Mouse (Mus musculus): ENCODE results near the gene Rab3d. TPM values are rescaled to one million over a fixed set of nuclear protein-coding genes. Genes with fewer than 3 reads are reported as not detected.

Rab3d gene
- 10.8 and 11.4 TPM in 2 replicates for polyA plus RNA-seq (2015; fragmentation: Nextera tagmentation; extraction: Ambion mirVana)

- peak within 1 kb of the TSS; percentile 30; the same call in 1 of the 2 replicates for H3K27ac ChIP-seq
- peak; percentile 95 for ATAC-seq
These were observed at the start of gene Rab3d for GRCm38 (mm10) chr9:21918035-21918592. Gene Rab3d, minus strand, starts transcription at chr9:21918192.

GRCm38 (mm10) chr9:21963417-21963816 lies 45.4 kb upstream of the Rab3d start, which contains the start of gene Epor:
Gene Epor, minus strand, starts transcription at chr9:21963506.
- H3K9me3 ChIP-seq, result no peaks in the 10 kb centered on the region
- peak within 1 kb of the TSS; percentile 39 for H3K4me3 ChIP-seq (replicated peaks)
- 0 out of 2 replicates have a peak, but pooled peaks cover under 1% of the 10 kb centered on the region for H3K36me3 ChIP-seq
- WGBS, result 12% methylated on average over 8 of the region's 8 CpGs
- H3K4me2 ChIP-seq (replicated peaks), result peak within 1 kb of the TSS; percentile 60
- H3K9ac ChIP-seq (replicated peaks), result peak within 1 kb of the TSS; percentile 33; the same call in 1 of the 2 replicates
- H3K27ac ChIP-seq, result no peak within 1 kb of the TSS
- H3K4me1 ChIP-seq (replicated peaks), result peaks cover 24% of the 10 kb centered on the region
- no peak for ATAC-seq
- H3K27me3 ChIP-seq, result peaks cover 55% of the 10 kb centered on the region

More at GRCm38 (mm10) chr9:21918035-21918592, at the start of gene Rab3d:
- peak within 1 kb of the TSS; percentile 88 for H3K4me2 ChIP-seq (replicated peaks)
- peak within 1 kb of the TSS; percentile 76 for H3K9ac ChIP-seq (replicated peaks)
- under 1% methylated on average over 36 of the region's 36 CpGs for WGBS
- H3K4me3 ChIP-seq (replicated peaks), result peak within 1 kb of the TSS; percentile 64
- 0 out of 2 replicates have a peak, but pooled peaks cover 4% of the 10 kb centered on the region for H3K36me3 ChIP-seq
- H3K9me3 ChIP-seq, result no peaks in the 10 kb centered on the region
- H3K27me3 ChIP-seq, result peaks cover 26% of the 10 kb centered on the region
- H3K4me1 ChIP-seq (replicated peaks), result peaks cover 14% of the 10 kb centered on the region; the same call in 1 of the 2 replicates

GRCm38 (mm10) chr9:21962416-21963059 lies 44.5 kb upstream of the Rab3d start:
- no peaks in the 10 kb centered on the region for H3K9me3 ChIP-seq
- no peak overlapping the region for H3K27ac ChIP-seq
- H3K4me3 ChIP-seq (replicated peaks), result peak overlapping the region; percentile 39
- ATAC-seq, result peak; percentile 76
- peak overlapping the region; percentile 33; the same call in 1 of the 2 replicates for H3K9ac ChIP-seq (replicated peaks)
- peaks cover 55% of the 10 kb centered on the region for H3K27me3 ChIP-seq
- H3K36me3 ChIP-seq, result 0 out of 2 replicates have a peak, but pooled peaks cover 4% of the 10 kb centered on the region
- H3K4me2 ChIP-seq (replicated peaks), result peak overlapping the region; percentile 60
- H3K4me1 ChIP-seq (replicated peaks), result peaks cover 24% of the 10 kb centered on the region
- WGBS, result 4% methylated on average over 34 of the region's 34 CpGs

- Histone ChIP-seq H3K9me3 (no peaks in the 10 kb centered on the region), H3K27me3 (peaks cover 55% of the 10 kb centered on the region), H3K27ac (no peak overlapping the region), H3K9ac (replicated peaks) (peak overlapping the region; percentile 33), H3K4me2 (replicated peaks) (peak overlapping the region; percentile 60), H3K36me3 (0 out of 2 replicates have a peak, but pooled peaks cover 4% of the 10 kb centered on the region), H3K4me1 (replicated peaks) (peaks cover 24% of the 10 kb centered on the region), H3K4me3 (replicated peaks) (peak overlapping the region; percentile 39)
- peak; percentile 53 for ATAC-seq
- WGBS, result 1% methylated on average over 15 of the region's 15 CpGs
These were observed 44.0 kb upstream of the Rab3d start for GRCm38 (mm10) chr9:21962010-21962409.

- Histone ChIP-seq H3K36me3 (0 out of 2 replicates have a peak, but pooled peaks cover 4% of the 10 kb centered on the region), H3K9me3 (no peaks in the 10 kb centered on the region), H3K27ac (no peak overlapping the region), H3K4me3 (replicated peaks) (peak overlapping the region; percentile 39), H3K9ac (replicated peaks) (no peak overlapping the region), H3K27me3 (peaks cover 55% of the 10 kb centered on the region), H3K4me1 (replicated peaks) (peaks cover 27% of the 10 kb centered on the region), H3K4me2 (replicated peaks) (peak overlapping the region; percentile 60)
- WGBS, result 1% methylated on average over 35 of the region's 35 CpGs
- no peak for ATAC-seq
These were observed 43.5 kb upstream of the Rab3d start for GRCm38 (mm10) chr9:21961366-21961980.

GRCm38 (mm10) chr9:21960558-21961208 lies 42.7 kb upstream of the Rab3d start:
- 11% methylated on average over 26 of the region's 26 CpGs for WGBS
- ATAC-seq, result no peak
- H3K27me3 ChIP-seq, result peaks cover 55% of the 10 kb centered on the region

GRCm38 (mm10) chr9:21960135-21960534 lies 42.1 kb upstream of the Rab3d start:
- no peaks in the 10 kb centered on the region for H3K9me3 ChIP-seq
- peaks cover 55% of the 10 kb centered on the region for H3K27me3 ChIP-seq
- no peak overlapping the region for H3K4me3 ChIP-seq (replicated peaks)
- H3K4me1 ChIP-seq (replicated peaks), result peaks cover 32% of the 10 kb centered on the region
- H3K27ac ChIP-seq, result no peak overlapping the region
- H3K36me3 ChIP-seq, result 0 out of 2 replicates have a peak, but pooled peaks cover 4% of the 10 kb centered on the region
- 0 out of 2 replicates have a peak overlapping the region, but pooled peaks have one; percentile 14 for H3K9ac ChIP-seq (replicated peaks)
- no peak overlapping the region for H3K4me2 ChIP-seq (replicated peaks)
- no peak for ATAC-seq
- WGBS, result 64% methylated on average over 9 of the region's 9 CpGs

More at GRCm38 (mm10) chr9:21960558-21961208, 42.7 kb upstream of the Rab3d start:
- Histone ChIP-seq H3K9ac (replicated peaks) (0 out of 2 replicates have a peak overlapping the region, but pooled peaks have one; percentile 14), H3K4me1 (replicated peaks) (peaks cover 31% of the 10 kb centered on the region), H3K4me3 (replicated peaks) (0 out of 2 replicates have a peak overlapping the region, but pooled peaks have one; percentile 14), H3K36me3 (0 out of 2 replicates have a peak, but pooled peaks cover 4% of the 10 kb centered on the region), H3K9me3 (no peaks in the 10 kb centered on the region), H3K4me2 (replicated peaks) (0 out of 2 replicates have a peak overlapping the region, but pooled peaks have one; percentile 5), H3K27ac (no peak overlapping the region)

- no peak overlapping the region for H3K9ac ChIP-seq (replicated peaks)
- no peak overlapping the region for H3K27ac ChIP-seq
- H3K36me3 ChIP-seq, result 0 out of 2 replicates have a peak, but pooled peaks cover 4% of the 10 kb centered on the region
- H3K27me3 ChIP-seq, result peaks cover 55% of the 10 kb centered on the region
- no peak for ATAC-seq
- peaks cover 40% of the 10 kb centered on the region for H3K4me1 ChIP-seq (replicated peaks)
- H3K4me2 ChIP-seq (replicated peaks), result no peak overlapping the region
- no peak overlapping the region for H3K4me3 ChIP-seq (replicated peaks)
- 90% methylated on average over 7 of the region's 7 CpGs for WGBS
- no peaks in the 10 kb centered on the region for H3K9me3 ChIP-seq
These were observed 41.3 kb upstream of the Rab3d start for GRCm38 (mm10) chr9:21959244-21959643.

GRCm38 (mm10) chr9:21958372-21958771 lies 40.4 kb upstream of the Rab3d start:
- Histone ChIP-seq H3K9ac (replicated peaks) (no peak overlapping the region), H3K36me3 (0 out of 2 replicates have a peak, but pooled peaks cover 4% of the 10 kb centered on the region), H3K4me3 (replicated peaks) (no peak overlapping the region), H3K27me3 (peaks cover 49% of the 10 kb centered on the region), H3K4me2 (replicated peaks) (no peak overlapping the region), H3K4me1 (replicated peaks) (peaks cover 47% of the 10 kb centered on the region), H3K9me3 (no peaks in the 10 kb centered on the region), H3K27ac (no peak overlapping the region)
- 87% methylated on average over 5 of the region's 5 CpGs for WGBS
- no peak for ATAC-seq

GRCm38 (mm10) chr9:21955570-21956281 lies 37.7 kb upstream of the Rab3d start, which contains the start of gene Swsap1:
Gene Swsap1, plus strand, starts transcription at chr9:21955755.
- Histone ChIP-seq H3K36me3 (0 out of 2 replicates have a peak, but pooled peaks cover 4% of the 10 kb centered on the region), H3K27me3 (peaks cover 23% of the 10 kb centered on the region), H3K9me3 (no peaks in the 10 kb centered on the region), H3K27ac (peak within 1 kb of the TSS; percentile 95), H3K4me2 (replicated peaks) (peak within 1 kb of the TSS; percentile 63), H3K9ac (replicated peaks) (peak within 1 kb of the TSS; percentile 77), H3K4me1 (replicated peaks) (peaks cover 34% of the 10 kb centered on the region), H3K4me3 (replicated peaks) (peak within 1 kb of the TSS; percentile 64)
- peak; percentile 99 for ATAC-seq
- under 1% methylated on average over 54 of the region's 54 CpGs for WGBS
